Mouse (Mus musculus): ENCODE measurements around the gene Mcoln2.

DNA sequence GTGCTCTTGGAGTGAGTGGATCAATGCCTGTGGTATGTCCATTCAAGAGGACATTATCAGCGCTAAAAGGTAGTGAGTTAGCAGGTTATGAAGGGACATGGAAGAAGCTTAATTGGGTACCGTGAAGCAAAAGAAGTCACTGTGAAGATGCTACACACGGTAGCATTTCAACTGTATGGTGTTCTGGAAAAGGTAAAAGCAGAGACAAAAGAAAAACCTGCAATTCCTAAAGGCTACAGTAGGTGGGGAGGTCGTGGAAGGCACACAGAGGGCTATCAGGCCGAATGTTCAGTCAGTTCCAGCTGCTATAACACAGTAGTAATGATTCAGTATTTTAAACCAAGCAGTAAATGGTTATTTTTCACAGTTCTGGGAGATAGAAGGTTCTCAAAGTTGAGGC, 4.1 kb upstream of the Mcoln2 start:
- TF ChIP-seq CTCF (conservative IDR thresholded peaks at IDR 0.05 in 1 of 2, IDR thresholded peaks at IDR 0.05 in 1 of 2; ENCODE audit: low read depth in 2 of 2, low read length in 2 of 2), result peak; percentile 69 to 84
- TF ChIP-seq PAX5 (IDR thresholded peaks at IDR 0.05; ENCODE audit: low read length), result no peak
- TF ChIP-seq POLR2A (IDR thresholded peaks at IDR 0.05; ENCODE audit: low read depth, low read length), result no peak
- no peak for TF ChIP-seq BHLHE40 (IDR thresholded peaks at IDR 0.05; ENCODE audit: low read depth, low read length)
- no peak for TF ChIP-seq RCOR1 (conservative IDR thresholded peaks at IDR 0.05; ENCODE audit: low read depth, low read length)
- TF ChIP-seq POLR2AphosphoS2 (IDR thresholded peaks at IDR 0.05; ENCODE audit: low read depth, low read length), result no peak
- TF ChIP-seq MEF2A (IDR thresholded peaks at IDR 0.05; ENCODE audit: borderline replicate concordance, low read depth, low read length), result no peak
- no peak for TF ChIP-seq TBP (conservative IDR thresholded peaks at IDR 0.05; ENCODE audit: low read depth, low read length)
